Mouse (Mus musculus) c-Kit-positive CD71-positive TER-119-positive erythroid progenitor cells, embryonic 14.5 days (primary cell): ENCODE data around the gene Fkbp3.
"Not testable (repeated sequence)": the region's sequence is repeated elsewhere in the genome, so short reads cannot be mapped to it uniquely, and the experiment has no call there.

Experiments
- DNase-seq: peaks from one replicate; pipeline ENCODE4 v3.0.0-alpha.2; 2013; ENCODE audit warnings: low spot score

Gene Fkbp3

GRCm38 (mm10) chr12:65073611-65074178 is at the start of gene Fkbp3:
Gene Fkbp3 (minus strand): TSS chr12:65074007.
- peak; percentile 94 for DNase-seq

GRCm38 (mm10) chr12:65119451-65119850 is 45.6 kb upstream of the Fkbp3 start:
- DNase-seq: no peak

GRCm38 (mm10) chr12:65118968-65119367 is 45.2 kb upstream of the Fkbp3 start:
- DNase-seq: no peak

- not testable (repeated sequence) for DNase-seq
These were observed 41.2 kb upstream of the Fkbp3 start for GRCm38 (mm10) chr12:65114978-65115377.

GRCm38 (mm10) chr12:65113925-65114324 is 40.1 kb upstream of the Fkbp3 start:
- DNase-seq: no peak

- DNase-seq: no peak
These were observed 39.0 kb upstream of the Fkbp3 start for GRCm38 (mm10) chr12:65112811-65113210.

GRCm38 (mm10) chr12:65111503-65111902 is 37.7 kb upstream of the Fkbp3 start:
- no peak for DNase-seq

- no peak for DNase-seq
These were observed 34.9 kb upstream of the Fkbp3 start for GRCm38 (mm10) chr12:65108746-65109145.

- DNase-seq: no peak
These were observed 3.1 kb upstream of the Fkbp3 start for GRCm38 (mm10) chr12:65076906-65077305.

- DNase-seq: peak; percentile 21
These were observed 2.0 kb upstream of the Fkbp3 start for GRCm38 (mm10) chr12:65075733-65076310.

GRCm38 (mm10) chr12:65075085-65075732 is 1.4 kb upstream of the Fkbp3 start, which contains the start of gene Fancm:
Gene Fancm (plus strand): TSS chr12:65075603.
- peak; percentile 92 for DNase-seq

- DNase-seq: no peak
These were observed 844 bp upstream of the Fkbp3 start for GRCm38 (mm10) chr12:65074651-65075050.

- DNase-seq: no peak
These were observed 746 bp downstream of the Fkbp3 start for GRCm38 (mm10) chr12:65072911-65073610.

- DNase-seq: no peak
These were observed 5.4 kb downstream of the Fkbp3 start for GRCm38 (mm10) chr12:65068409-65068808.

- DNase-seq: no peak
These were observed 7.6 kb downstream of the Fkbp3 start for GRCm38 (mm10) chr12:65066234-65066633.

- no peak for DNase-seq
These were observed 8.6 kb downstream of the Fkbp3 start for GRCm38 (mm10) chr12:65065241-65065640.

- no peak for DNase-seq
These were observed 12.7 kb downstream of the Fkbp3 start for GRCm38 (mm10) chr12:65061082-65061481.

- DNase-seq: no peak
These were observed 15.6 kb downstream of the Fkbp3 start for GRCm38 (mm10) chr12:65058203-65058602.

GRCm38 (mm10) chr12:65048799-65049198 is 25.0 kb downstream of the Fkbp3 start:
- DNase-seq: no peak

GRCm38 (mm10) chr12:65037546-65037937 is 36.3 kb downstream of the Fkbp3 start:
- peak; percentile 40 for DNase-seq

GRCm38 (mm10) chr12:65036892-65037545 is 36.8 kb downstream of the Fkbp3 start:
- DNase-seq: peak; percentile 23

- DNase-seq: peak; percentile 88
These were observed 37.5 kb downstream of the Fkbp3 start, which contains the start of gene Prpf39 for GRCm38 (mm10) chr12:65036190-65036870. Gene Prpf39 (plus strand): TSS chr12:65036333.
